Mouse (Mus musculus): ENCODE data around the gene Odc1. TPM values are rescaled to one million over a fixed set of nuclear protein-coding genes. Genes with fewer than 3 reads are reported as not detected.

Gene Odc1
- total and polyA plus RNA-seq, 3 experiments: 1,839 to 2,567 (median 2,455) TPM

DNA sequence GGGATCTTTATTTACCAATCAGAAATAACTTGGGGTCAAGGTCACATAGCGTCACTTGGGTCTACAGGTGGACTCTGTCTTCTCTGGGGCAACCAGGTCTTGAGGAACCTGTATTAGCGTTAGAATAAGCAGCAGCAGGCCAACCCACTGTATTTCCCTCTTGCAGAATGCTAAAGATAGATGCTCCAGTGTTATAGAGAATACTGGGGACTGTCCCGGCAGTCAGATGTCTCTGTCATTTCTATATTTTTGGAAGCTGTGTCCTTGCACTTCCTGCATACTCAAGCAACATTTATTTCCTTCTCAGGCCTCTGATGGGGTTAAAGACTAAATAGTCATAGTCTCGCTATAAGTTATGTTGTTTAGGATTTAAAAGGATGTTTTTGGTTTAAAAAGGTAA is 46.7 kb downstream of the Odc1 start:
- Histone ChIP-seq H3K79me2 (replicated peaks; ENCODE audit: control insufficient read depth, extremely low read depth, insufficient read depth, poor library complexity, severe bottlenecking) (peaks cover 5% of the 10 kb centered on the region; the same call in 1 of the 2 replicates), H3K36me3 (replicated peaks in 1 of 2; ENCODE audit: control insufficient read depth in 1 of 2, insufficient read depth in 1 of 2, low read length in 1 of 2) (peaks cover 13 to 20% of the 10 kb centered on the region in 2 experiments), H3K9me3 (replicated peaks; ENCODE audit: low read length) (no peaks in the 10 kb centered on the region), H3K27me3 (replicated peaks) (no peaks in the 10 kb centered on the region), H3K27ac (ENCODE audit: insufficient read depth, low read depth) (no peak overlapping the region), H3K4me1 (ENCODE audit: control insufficient read depth in 1 of 2, insufficient read depth in 2 of 2) (peaks cover 10 to 40% of the 10 kb centered on the region in 2 experiments), H3K4me3 (replicated peaks in 1 of 3; ENCODE audit: low read depth in 2 of 3, low read length in 2 of 3, poor library complexity in 1 of 3) (no peak overlapping the region), H3K9ac (ENCODE audit: insufficient read depth, low read depth) (no peak overlapping the region), H3K4me2 (ENCODE audit: insufficient read depth, low read depth, poor library complexity, severe bottlenecking) (peak overlapping the region; percentile 11; the same call in 1 of the 2 replicates)
- dilution Hi-C loops (cut with MboI; ENCODE audit: extremely low pct_ligation_motif_present, extremely low pct_unique_long_range_greater_than_20kb, low sequenced_read_pairs) (no loop called here), in situ Hi-C loops (cut with MboI; ENCODE audit: low pct_ligation_motif_present, low pct_unique_long_range_greater_than_20kb, low sequenced_read_pairs) (no loop called here)
- peak; percentile 82 for DNase-seq (ENCODE audit: extremely low read depth)
- no peak for TF ChIP-seq POLR2AphosphoS2 (IDR thresholded peaks at IDR 0.05; ENCODE audit: low read depth, low read length)
- TF ChIP-seq TCF12 (IDR thresholded peaks at IDR 0.05; ENCODE audit: low read depth, low read length): peak; percentile 58; the same call in 1 of the 2 replicates
- TF ChIP-seq EP300 (IDR thresholded peaks at IDR 0.05; ENCODE audit: low read length): peak; percentile 88
- TF ChIP-seq ETS1 (conservative IDR thresholded peaks at IDR 0.05; ENCODE audit: low read depth, low read length): peak; percentile 79
- peak; percentile 100 for TF ChIP-seq MEF2A (IDR thresholded peaks at IDR 0.05; ENCODE audit: borderline replicate concordance, low read depth, low read length)
- peak; percentile 51 for TF ChIP-seq BHLHE40 (IDR thresholded peaks at IDR 0.05; ENCODE audit: low read depth, low read length)
- no peak for TF ChIP-seq USF2 (conservative IDR thresholded peaks at IDR 0.05; ENCODE audit: low read depth, low read length)
- TF ChIP-seq ZMIZ1 (IDR thresholded peaks at IDR 0.05; ENCODE audit: low read depth, low read length): no peak
- TF ChIP-seq JUN (IDR thresholded peaks at IDR 0.05; ENCODE audit: insufficient read depth, low read depth, low read length): peak; percentile 84
- 0 out of 2 replicates have a peak, but pooled peaks have one; percentile 10 for TF ChIP-seq ZNF384 (IDR thresholded peaks at IDR 0.05; ENCODE audit: low read depth, low read length)
- TF ChIP-seq HCFC1 (IDR thresholded peaks at IDR 0.05; ENCODE audit: low read depth, low read length): peak; percentile 20; the same call in 1 of the 2 replicates
- TF ChIP-seq RAD21 (IDR thresholded peaks at IDR 0.05; ENCODE audit: low read depth, low read length): peak; percentile 6
- peak; percentile 54; the same call in 1 of the 2 replicates for TF ChIP-seq CHD2 (IDR thresholded peaks at IDR 0.05; ENCODE audit: low read length)
- TF ChIP-seq ELF1 (IDR thresholded peaks at IDR 0.05; ENCODE audit: low read depth, low read length): peak; percentile 68
- no peak for TF ChIP-seq CHD1 (IDR thresholded peaks at IDR 0.05; ENCODE audit: low read depth, low read length)
- TF ChIP-seq JUND (conservative IDR thresholded peaks at IDR 0.05; ENCODE audit: low read depth, low read length): peak; percentile 73
- TF ChIP-seq SIN3A (IDR thresholded peaks at IDR 0.05; ENCODE audit: low read length): peak; percentile 39; the same call in 1 of the 2 replicates
- TF ChIP-seq USF1 (IDR thresholded peaks at IDR 0.05; ENCODE audit: low read depth, low read length): no peak
- peak; percentile 75 for TF ChIP-seq IRF4 (IDR thresholded peaks at IDR 0.05; ENCODE audit: low read depth, low read length)
- TF ChIP-seq MAFK (IDR thresholded peaks at IDR 0.05; ENCODE audit: insufficient replicate concordance, low read length): 0 out of 2 replicates have a peak, but pooled peaks have one; percentile 24

DNA sequence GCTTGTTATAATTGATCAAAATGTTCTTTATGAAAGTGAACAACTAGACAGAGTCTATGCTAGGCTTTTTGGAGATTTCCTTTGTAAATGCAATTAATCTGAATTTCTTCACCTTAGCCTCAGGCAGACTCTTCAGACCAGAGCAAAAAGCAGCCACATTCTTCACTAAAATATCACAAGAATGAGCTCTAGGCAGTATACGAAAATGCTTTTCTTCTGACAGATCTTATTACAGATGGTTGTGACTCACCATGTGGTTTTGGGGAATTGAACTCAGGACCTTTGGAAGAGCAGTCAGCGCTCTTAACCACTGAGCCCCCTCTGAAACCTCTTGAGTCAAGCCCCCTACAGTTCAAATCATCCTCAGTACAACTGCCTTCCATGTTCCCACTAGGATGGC is 49.4 kb downstream of the Odc1 start:
- Histone ChIP-seq H3K9me3 (replicated peaks; ENCODE audit: low read length) (no peaks in the 10 kb centered on the region), H3K27ac (ENCODE audit: insufficient read depth, low read depth) (no peak overlapping the region), H3K36me3 (replicated peaks in 1 of 2; ENCODE audit: control insufficient read depth in 1 of 2, insufficient read depth in 1 of 2, low read length in 1 of 2) (no peaks in the 10 kb centered on the region), H3K9ac (ENCODE audit: insufficient read depth, low read depth) (no peak overlapping the region), H3K4me1 (ENCODE audit: control insufficient read depth in 1 of 2, insufficient read depth in 2 of 2) (peaks cover 8 to 27% of the 10 kb centered on the region in 2 experiments; a peak in 3 of 4 replicates), H3K4me2 (ENCODE audit: insufficient read depth, low read depth, poor library complexity, severe bottlenecking) (no peak overlapping the region), H3K79me2 (replicated peaks; ENCODE audit: control insufficient read depth, extremely low read depth, insufficient read depth, poor library complexity, severe bottlenecking) (peaks cover 2% of the 10 kb centered on the region; the same call in 1 of the 2 replicates), H3K27me3 (replicated peaks) (no peaks in the 10 kb centered on the region), H3K4me3 (replicated peaks in 1 of 3; ENCODE audit: low read depth in 2 of 3, low read length in 2 of 3, poor library complexity in 1 of 3) (no peak overlapping the region)
- dilution Hi-C loops (cut with MboI; ENCODE audit: extremely low pct_ligation_motif_present, extremely low pct_unique_long_range_greater_than_20kb, low sequenced_read_pairs): no loop called here
- in situ Hi-C loops (cut with MboI; ENCODE audit: low pct_ligation_motif_present, low pct_unique_long_range_greater_than_20kb, low sequenced_read_pairs): no loop called here
- DNase-seq (ENCODE audit: extremely low read depth): no peak
- TF ChIP-seq GABPA (IDR thresholded peaks at IDR 0.05; ENCODE audit: insufficient replicate concordance, low read depth, low read length): no peak
- no peak for TF ChIP-seq POLR2AphosphoS2 (IDR thresholded peaks at IDR 0.05; ENCODE audit: low read depth, low read length)
- no peak for TF ChIP-seq RCOR1 (conservative IDR thresholded peaks at IDR 0.05; ENCODE audit: low read depth, low read length)
- TF ChIP-seq MYC (IDR thresholded peaks at IDR 0.05; ENCODE audit: low read depth, low read length): no peak
